Mouse (Mus musculus) liver, embryonic 11.5 days (tissue): Measurements from ENCODE around the gene Pmch. TPM values are rescaled to one million over a fixed set of nuclear protein-coding genes. Genes with fewer than 3 reads are reported as not detected.

Experiments
- ATAC-seq: fragments of 200-750 bp; cut with Nextera tagmentation; replicated peaks from 2 replicates; pipeline ENCODE4 v1.8.0; 2017; ENCODE audit warnings: moderate number of reproducible peaks, mild to moderate bottlenecking, moderate TSS enrichment, moderate library complexity; ENCODE audit not compliant: low FRiP score
- DNase-seq: peaks from one replicate; pipeline ENCODE4 v3.0.0-alpha.2; 2017; ENCODE audit warnings: low spot score
- H3K27ac ChIP-seq: fragments of 300-500 bp; sonication (generic); 2 replicates; pipeline ENCODE4 v1.5.1; 2014; ENCODE audit warnings: mild to moderate bottlenecking, low read depth, low read length, control low read depth
- H3K27me3 ChIP-seq: fragments of 300-500 bp; sonication (generic); replicated peaks from 2 replicates; pipeline ENCODE4 v1.6.1; 2014; ENCODE audit warnings: low read length, mixed read lengths; ENCODE audit not compliant: control insufficient read depth, insufficient read depth
- H3K36me3 ChIP-seq: fragments of 300-500 bp; sonication (generic); 2 replicates; pipeline ENCODE4 v1.6.1; 2014; ENCODE audit warnings: mild to moderate bottlenecking, low read length, moderate library complexity, mixed read lengths; ENCODE audit not compliant: control insufficient read depth, insufficient read depth
- H3K4me1 ChIP-seq: fragments of 300-500 bp; sonication (generic); replicated peaks from 2 replicates; pipeline ENCODE4 v1.6.1; 2014; ENCODE audit warnings: low read length, mixed read lengths; ENCODE audit not compliant: control insufficient read depth, insufficient read depth
- H3K4me2 ChIP-seq: fragments of 300-500 bp; sonication (generic); 2 replicates; pipeline ENCODE4 v1.6.1; 2014; ENCODE audit warnings: mild to moderate bottlenecking, control low read depth, moderate library complexity
- H3K4me3 ChIP-seq: fragments of 300-500 bp; sonication (generic); 2 replicates; pipeline ENCODE4 v1.5.1; 2014; ENCODE audit warnings: low read depth, low read length, control low read depth
- H3K9ac ChIP-seq: fragments of 300-500 bp; sonication (generic); 2 replicates; pipeline ENCODE4 v1.6.1; 2014; ENCODE audit warnings: low read depth, low read length, control low read depth
- H3K9me3 ChIP-seq: fragments of 300-500 bp; sonication (generic); 2 replicates; pipeline ENCODE4 v1.6.1; 2016; ENCODE audit warnings: low read length, inconsistent platforms, mixed read lengths; ENCODE audit not compliant: control insufficient read depth
- WGBS: fragments of 180-500 bp; shearing (Covaris S2); extraction: QIAGEN DNeasy Blood & Tissue Kit; methylation state at CpG from one replicate; pipeline ENCODE4 v1.1.7; 2014; 5-methylcytosine and 5-hydroxymethylcytosine counted together
- polyA plus RNA-seq: library from polyadenylated mRNA; unstranded; fragments of >200 nt; fragmentation: Nextera tagmentation; extraction: Ambion mirVana; gene quantifications from 2 replicates; pipeline ENCODE4 v1.2.1, GENCODE M21; 2014

The Pmch gene
- 0.27 and 1.1 TPM in 2 replicates for polyA plus RNA-seq

- Histone ChIP-seq H3K4me2 (no peak within 1 kb of the TSS), H3K4me3 (no peak within 1 kb of the TSS), H3K4me1 (no peaks in the 10 kb centered on the region), H3K27ac (no peak within 1 kb of the TSS), H3K9ac (no peak within 1 kb of the TSS), H3K27me3 (no peaks in the 10 kb centered on the region), H3K36me3 (0 out of 2 replicates have a peak, but pooled peaks cover 2% of the 10 kb centered on the region), H3K9me3 (no peaks in the 10 kb centered on the region)
- 79% methylated on average over 5 of the region's 5 CpGs for WGBS
- no peak for DNase-seq
- ATAC-seq: no peak
These were observed at the start of gene Pmch for GRCm38 (mm10) chr10:88090772-88091171. Pmch (plus strand) TSS chr10:88091072.

- Histone ChIP-seq H3K36me3 (no peaks in the 10 kb centered on the region), H3K9ac (no peak overlapping the region), H3K4me1 (no peaks in the 10 kb centered on the region), H3K9me3 (no peaks in the 10 kb centered on the region), H3K4me2 (no peak overlapping the region), H3K27me3 (no peaks in the 10 kb centered on the region), H3K27ac (no peak overlapping the region), H3K4me3 (no peak overlapping the region)
- DNase-seq (no peak), ATAC-seq (no peak)
- 70% methylated on average over 4 of the region's 4 CpGs for WGBS
These were observed 46.6 kb upstream of the Pmch start for GRCm38 (mm10) chr10:88044297-88044696.

- Histone ChIP-seq H3K27me3 (no peaks in the 10 kb centered on the region), H3K9ac (no peak overlapping the region), H3K27ac (no peak overlapping the region), H3K9me3 (no peaks in the 10 kb centered on the region), H3K36me3 (no peaks in the 10 kb centered on the region), H3K4me1 (no peaks in the 10 kb centered on the region), H3K4me3 (no peak overlapping the region), H3K4me2 (no peak overlapping the region)
- no peak for DNase-seq
- ATAC-seq: no peak
- 65% methylated on average over 11 of the region's 11 CpGs for WGBS
These were observed 44.6 kb upstream of the Pmch start for GRCm38 (mm10) chr10:88046098-88046771.

GRCm38 (mm10) chr10:88054233-88054985 is 36.5 kb upstream of the Pmch start:
- no peaks in the 10 kb centered on the region for H3K9me3 ChIP-seq
- no peak overlapping the region for H3K9ac ChIP-seq
- no peaks in the 10 kb centered on the region for H3K36me3 ChIP-seq
- ATAC-seq: no peak
- whole genome bisulfite sequencing: 75% methylated on average over 14 of the region's 14 CpGs
- no peak overlapping the region for H3K4me2 ChIP-seq
- H3K4me3 ChIP-seq: no peak overlapping the region
- no peak overlapping the region for H3K27ac ChIP-seq
- H3K27me3 ChIP-seq: no peaks in the 10 kb centered on the region
- DNase-seq: no peak
- H3K4me1 ChIP-seq: no peaks in the 10 kb centered on the region

GRCm38 (mm10) chr10:88056950-88057649 is 33.8 kb upstream of the Pmch start:
- no peak overlapping the region for H3K4me3 ChIP-seq
- no peak overlapping the region for H3K9ac ChIP-seq
- ATAC-seq: no peak
- 68% methylated on average over 14 of the region's 14 CpGs for WGBS
- DNase-seq: no peak
- no peak overlapping the region for H3K4me2 ChIP-seq
- no peaks in the 10 kb centered on the region for H3K27me3 ChIP-seq
- no peaks in the 10 kb centered on the region for H3K36me3 ChIP-seq
- no peaks in the 10 kb centered on the region for H3K9me3 ChIP-seq
- no peaks in the 10 kb centered on the region for H3K4me1 ChIP-seq
- no peak overlapping the region for H3K27ac ChIP-seq

- Histone ChIP-seq H3K4me3 (no peak overlapping the region), H3K9ac (no peak overlapping the region), H3K9me3 (no peaks in the 10 kb centered on the region), H3K27ac (no peak overlapping the region), H3K4me1 (no peaks in the 10 kb centered on the region), H3K4me2 (no peak overlapping the region), H3K27me3 (no peaks in the 10 kb centered on the region), H3K36me3 (no peaks in the 10 kb centered on the region)
- ATAC-seq (no peak), DNase-seq (no peak)
- WGBS: 85% methylated on average over 4 of the region's 4 CpGs
These were observed 27.4 kb upstream of the Pmch start for GRCm38 (mm10) chr10:88063436-88063835.

- no peaks in the 10 kb centered on the region for H3K9me3 ChIP-seq
- no peak overlapping the region for H3K4me3 ChIP-seq
- no peak overlapping the region for H3K4me2 ChIP-seq
- H3K9ac ChIP-seq: no peak overlapping the region
- H3K27ac ChIP-seq: no peak overlapping the region
- no peak for DNase-seq
- WGBS: 40% methylated on average over 2 of the region's 2 CpGs
- no peaks in the 10 kb centered on the region for H3K36me3 ChIP-seq
- no peak for ATAC-seq
- no peaks in the 10 kb centered on the region for H3K4me1 ChIP-seq
- no peaks in the 10 kb centered on the region for H3K27me3 ChIP-seq
These were observed 26.0 kb upstream of the Pmch start for GRCm38 (mm10) chr10:88064872-88065271.

- Histone ChIP-seq H3K9ac (no peak overlapping the region), H3K9me3 (no peaks in the 10 kb centered on the region), H3K27me3 (no peaks in the 10 kb centered on the region), H3K4me1 (no peaks in the 10 kb centered on the region), H3K4me3 (no peak overlapping the region), H3K27ac (no peak overlapping the region), H3K36me3 (no peaks in the 10 kb centered on the region), H3K4me2 (no peak overlapping the region)
- 69% methylated on average over 3 of the region's 3 CpGs for WGBS
- DNase-seq: no peak
- no peak for ATAC-seq
These were observed 23.5 kb upstream of the Pmch start for GRCm38 (mm10) chr10:88067377-88067776.
